Mouse (Mus musculus) ES-E14 (cell line): Measurements from ENCODE around the gene Fam83c.

ENCODE experiments used
- CHD2 ChIP-seq: IDR thresholded peaks from 2 replicates; pipeline ENCODE4 v1.6.1; 2014; ENCODE audit warnings: mild to moderate bottlenecking, low read depth, low read length, inconsistent platforms
- HCFC1 ChIP-seq: IDR thresholded peaks from 2 replicates; pipeline ENCODE4 v1.6.1; 2012; ENCODE audit warnings: low read length, inconsistent platforms, borderline replicate concordance; ENCODE audit not compliant: insufficient read depth
- ZC3H11A ChIP-seq: IDR thresholded peaks from 2 replicates; pipeline ENCODE4 v1.6.1; 2012; ENCODE audit warnings: low read depth, mild to moderate bottlenecking, inconsistent platforms, low read length, borderline replicate concordance
- ZNF384 ChIP-seq: IDR thresholded peaks from 2 replicates; pipeline ENCODE4 v1.6.1; 2012; ENCODE audit warnings: low read depth, low read length, inconsistent platforms

DNA sequence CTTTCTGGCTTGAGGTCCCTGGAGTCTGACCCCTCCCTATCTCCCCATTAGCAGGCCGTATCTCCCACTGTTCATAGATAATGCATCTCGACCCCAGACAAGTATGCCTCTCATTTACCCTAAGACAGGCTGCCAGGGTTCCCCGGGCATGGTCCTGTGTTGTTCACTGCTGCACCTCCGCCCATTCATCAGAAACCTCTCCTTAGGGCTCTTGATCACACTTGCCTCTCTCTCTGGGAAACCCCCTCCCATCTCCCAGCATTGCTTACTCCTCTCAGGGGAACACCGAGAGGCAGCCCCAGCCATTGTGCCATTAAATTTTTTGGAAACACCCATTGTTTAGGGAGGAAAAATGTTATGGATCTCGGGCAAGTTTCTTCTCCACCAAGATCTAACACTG is 56.6 kb downstream of the Fam83c start:
- no peak for TF ChIP-seq ZC3H11A
- TF ChIP-seq CHD2 = no peak
- no peak for TF ChIP-seq ZNF384
- TF ChIP-seq HCFC1 = no peak
